Mouse (Mus musculus) olfactory bulb, adult 2 months (tissue): ENCODE measurements around the gene Rapgef2.

Experiments
- CTCF ChIP-seq: fragments of 200-500 bp; IDR thresholded peaks from 2 replicates; pipeline ENCODE4 v1.5.1; 2012; ENCODE audit warnings: low read depth, mild to moderate bottlenecking, low read length, moderate library complexity; ENCODE audit not compliant: insufficient read depth
- POLR2A ChIP-seq: fragments of 200-500 bp; IDR thresholded peaks from 2 replicates; pipeline ENCODE4 v1.6.1; 2012; ENCODE audit warnings: mild to moderate bottlenecking, low read depth, low read length, moderate library complexity; ENCODE audit not compliant: insufficient read depth

GRCm38 (mm10) chr3:79297281-79297680 is 11.0 kb upstream of the Rapgef2 start:
- no peak for TF ChIP-seq CTCF
- no peak for TF ChIP-seq POLR2A
